10 mouse cellular contexts compared by ENCODE assay signal in genomic region chr14:76473404-76473803, GRCm38 (mm10). TPM values are rescaled to one million over a fixed set of nuclear protein-coding genes. Genes with fewer than 3 reads are reported as not detected.
DNase-seq lines count a peak whose midpoint lies in the region; ATAC-seq and TF ChIP-seq lines count a peak whose summit lies in the region.
"Had no signal": no experiment of that assay in that cellular context is flagged by ENCODE, and none has a peak within 500 bp of the region (broad histone marks: within the 10 kb centered on the region; RNA-seq: fewer than 3 reads in every experiment).

No protein-coding gene starts in this region.

- no peaks in the 10 kb centered on the region; the same call in 1 of the 2 replicates for H3K4me1 ChIP-seq in heart, postnatal 0 days (ENCODE audit: control insufficient read depth, insufficient read depth)
- peaks cover 31% of the 10 kb centered on the region for H3K4me1 ChIP-seq in heart, embryonic 12.5 days (replicated peaks)
- no peaks in the 10 kb centered on the region for H3K4me1 ChIP-seq in thymus, adult 2 months (replicated peaks; ENCODE audit: control insufficient read depth, insufficient read depth, low read length)
- no peaks in the 10 kb centered on the region for H3K4me1 ChIP-seq in lung, postnatal 0 days (ENCODE audit: insufficient read depth, low read depth, low read length)

- H3K4me3 ChIP-seq in heart, postnatal 0 days (ENCODE audit: low read depth, low read length): no peak overlapping the region
- no peak overlapping the region for H3K4me3 ChIP-seq in heart, embryonic 12.5 days
- no peak overlapping the region for H3K4me3 ChIP-seq in thymus, adult 2 months (ENCODE audit: control insufficient read depth, insufficient read depth, low read length)
- no peak overlapping the region for H3K4me3 ChIP-seq in lung, postnatal 0 days (ENCODE audit: low read depth, low read length)
- H3K4me3 ChIP-seq: embryonic facial prominence, embryonic 15.5 days; liver, embryonic 15.5 days had no signal

- TF ChIP-seq EP300 in heart, postnatal 0 days (IDR thresholded peaks at IDR 0.05; ENCODE audit: low read depth): no peak
- no peak for TF ChIP-seq EP300 in lung, postnatal 0 days (IDR thresholded peaks at IDR 0.05)

- TF ChIP-seq CTCF in heart, postnatal 0 days (IDR thresholded peaks at IDR 0.05; ENCODE audit: low read depth): peak; percentile 93
- no peak for TF ChIP-seq CTCF in thymus, adult 2 months (IDR thresholded peaks at IDR 0.05; ENCODE audit: borderline replicate concordance, control insufficient read depth, extremely low read depth, insufficient read depth, low read length, poor library complexity)
- peak; percentile 87 for TF ChIP-seq CTCF in lung, postnatal 0 days (IDR thresholded peaks at IDR 0.05)

- no peak overlapping the region for H3K27ac ChIP-seq in heart, postnatal 0 days (ENCODE audit: low read depth)
- H3K27ac ChIP-seq in heart, embryonic 12.5 days (ENCODE audit: poor library complexity, severe bottlenecking): no peak overlapping the region
- H3K27ac ChIP-seq in thymus, adult 2 months (ENCODE audit: control insufficient read depth, insufficient read depth, low read length): no peak overlapping the region
- H3K27ac ChIP-seq in lung, postnatal 0 days (ENCODE audit: low read length): no peak overlapping the region
- H3K27ac ChIP-seq: liver, embryonic 15.5 days had no signal

- H3K9me3 ChIP-seq in heart, postnatal 0 days (replicated peaks; ENCODE audit: control insufficient read depth, low read length): no peaks in the 10 kb centered on the region
- no peaks in the 10 kb centered on the region for H3K9me3 ChIP-seq in heart, embryonic 12.5 days (replicated peaks)
- no peaks in the 10 kb centered on the region for H3K9me3 ChIP-seq in lung, postnatal 0 days (ENCODE audit: low read length)
- H3K9me3 ChIP-seq: embryonic facial prominence, embryonic 15.5 days; liver, embryonic 15.5 days had no signal

- peak; percentile 69 for DNase-seq in heart, postnatal 0 days (ENCODE audit: low spot score)
- peak; percentile 53 for DNase-seq in thymus, adult 2 months
- no peak for DNase-seq in thymus, adult 18-20 months
- peak; percentile 84 for DNase-seq in brain, adult 2 months (ENCODE audit: low read depth, low spot score)
- peak; percentile 75 for DNase-seq in forelimb bud, embryonic 11.5 days (ENCODE audit: low read depth, low spot score)
- DNase-seq in lung, postnatal 0 days (ENCODE audit: low spot score): peak; percentile 87
- DNase-seq in thymus, postnatal 0 days (ENCODE audit: low spot score): peak; percentile 70

- no peak overlapping the region for H3K4me2 ChIP-seq in heart, postnatal 0 days (ENCODE audit: low read depth, low read length)
- no peak overlapping the region for H3K4me2 ChIP-seq in heart, embryonic 12.5 days
- no peak overlapping the region for H3K4me2 ChIP-seq in lung, postnatal 0 days (replicated peaks; ENCODE audit: low read depth, low read length)
- H3K4me2 ChIP-seq: embryonic facial prominence, embryonic 15.5 days; liver, embryonic 15.5 days had no signal

- 2% methylated on average over 2 of the region's 2 CpGs for WGBS in heart, postnatal 0 days
- 10% methylated on average over 2 of the region's 2 CpGs for WGBS in heart, embryonic 12.5 days
- WGBS in thymus, adult 2 months: 9% methylated on average over 2 of the region's 2 CpGs
- 13% methylated on average over 2 of the region's 2 CpGs for WGBS in lung, postnatal 0 days

- no peak for ATAC-seq in heart, postnatal 0 days (ENCODE audit: insufficient read depth, low read depth)
- no peak for ATAC-seq in heart, embryonic 12.5 days (ENCODE audit: insufficient number of reproducible peaks, low FRiP score)
- no peak for ATAC-seq in lung, postnatal 0 days

- TF ChIP-seq POLR2A in thymus, adult 2 months (IDR thresholded peaks at IDR 0.05; ENCODE audit: control insufficient read depth, extremely low read depth, insufficient read depth, low read length, poor library complexity): no peak

- H3K9ac ChIP-seq in heart, postnatal 0 days (replicated peaks; ENCODE audit: low read depth, low read length): no peak overlapping the region
- H3K9ac ChIP-seq in heart, embryonic 12.5 days: no peak overlapping the region
- no peak overlapping the region; the same call in 1 of the 2 replicates for H3K9ac ChIP-seq in lung, postnatal 0 days (replicated peaks; ENCODE audit: low read depth)
- H3K9ac ChIP-seq: embryonic facial prominence, embryonic 15.5 days; liver, embryonic 15.5 days had no signal

- no peaks in the 10 kb centered on the region for H3K36me3 ChIP-seq in heart, postnatal 0 days (replicated peaks; ENCODE audit: control insufficient read depth, insufficient read depth, low read length)
- H3K36me3 ChIP-seq in heart, embryonic 12.5 days: 0 out of 2 replicates have a peak, but pooled peaks cover 3% of the 10 kb centered on the region
- H3K36me3 ChIP-seq in thymus, adult 2 months (ENCODE audit: control insufficient read depth, insufficient read depth, low read length): no peaks in the 10 kb centered on the region
- H3K36me3 ChIP-seq in lung, postnatal 0 days (ENCODE audit: insufficient read depth, low read length): no peaks in the 10 kb centered on the region
- H3K36me3 ChIP-seq: embryonic facial prominence, embryonic 15.5 days; liver, embryonic 15.5 days had no signal

- no peaks in the 10 kb centered on the region for H3K27me3 ChIP-seq in heart, postnatal 0 days (ENCODE audit: control insufficient read depth, insufficient read depth, low read length)
- no peaks in the 10 kb centered on the region for H3K27me3 ChIP-seq in heart, embryonic 12.5 days (replicated peaks)
- H3K27me3 ChIP-seq in thymus, adult 2 months (ENCODE audit: control insufficient read depth, insufficient read depth, low read length): no peaks in the 10 kb centered on the region
- H3K27me3 ChIP-seq in lung, postnatal 0 days (replicated peaks; ENCODE audit: insufficient read depth, low read length): no peaks in the 10 kb centered on the region
- H3K27me3 ChIP-seq: embryonic facial prominence, embryonic 15.5 days; liver, embryonic 15.5 days had no signal

RNA-seq across cellular contexts. Expression of gene Tsc22d1, which starts 58.6 kb away (rescaled TPM):
- 194 and 241 TPM in 2 replicates for total RNA-seq in heart, postnatal 0 days (2014; rRNA removed; ENCODE audit: low replicate concordance)
- 170 and 210 TPM in 2 replicates for polyA plus RNA-seq in heart, postnatal 0 days (2015; fragmentation: Nextera tagmentation; extraction: Ambion mirVana)
- 313 and 323 TPM in 2 replicates for polyA plus RNA-seq in heart, embryonic 12.5 days (2016; fragmentation: Nextera tagmentation; extraction: Ambion mirVana)
- polyA plus RNA-seq in thymus, adult 2 months (2012; rRNA removed): 126 and 142 TPM in 2 replicates
- polyA plus RNA-seq in lung, postnatal 0 days (2015; fragmentation: Nextera tagmentation; extraction: Ambion mirVana): 534 and 635 TPM in 2 replicates
- 320 and 360 TPM in 2 replicates for polyA plus RNA-seq in thymus, postnatal 0 days (2015; fragmentation: Nextera tagmentation; extraction: Ambion mirVana)

Comparison
In these comparisons a context has a peak if more than half of its experiments do, and no peak if none do; other contexts are left out.
1. DNase-seq: peak in heart, postnatal 0 days (single experiment), thymus, adult 2 months (single experiment), brain, adult 2 months (single experiment), forelimb bud, embryonic 11.5 days (single experiment), lung, postnatal 0 days (single experiment) and thymus, postnatal 0 days (single experiment); none in thymus, adult 18-20 months (0 of 2).